Mouse (Mus musculus): ENCODE measurements around the gene Nrp1. TPM values are rescaled to one million over a fixed set of nuclear protein-coding genes. Genes with fewer than 3 reads are reported as not detected.

Nrp1 gene
- polyA plus RNA-seq, 1 experiment from 2014 or later = 52.5 TPM

DNA sequence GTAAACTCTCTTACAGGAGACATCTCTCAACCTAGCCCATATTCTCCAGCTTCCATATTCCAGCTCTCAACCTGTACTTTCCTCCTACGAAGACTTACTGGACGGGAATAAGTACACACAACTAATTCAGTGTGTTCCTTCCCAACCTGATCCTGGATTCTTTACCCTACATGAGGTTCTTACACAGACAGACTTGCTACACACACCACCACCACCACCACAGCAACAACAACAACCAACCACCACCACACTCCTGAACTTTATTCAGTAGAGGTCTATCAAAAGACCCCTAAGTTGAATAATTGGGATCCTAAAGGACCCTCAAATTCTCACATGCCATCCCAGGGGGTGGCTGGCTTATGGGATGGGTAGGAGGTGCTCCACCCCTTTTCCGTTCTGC is 135.4 kb downstream of the Nrp1 start:
- 90% methylated on average over 3 of the region's 3 CpGs for WGBS
- no peaks in the 10 kb centered on the region for H3K9me3 ChIP-seq
- no peak for ATAC-seq
- H3K4me2 ChIP-seq (replicated peaks) = no peak overlapping the region
- peaks cover 11% of the 10 kb centered on the region for H3K36me3 ChIP-seq
- no peak overlapping the region for H3K27ac ChIP-seq
- H3K4me3 ChIP-seq (replicated peaks) = no peak overlapping the region
- no peak overlapping the region for H3K9ac ChIP-seq (replicated peaks)
- H3K27me3 ChIP-seq = no peaks in the 10 kb centered on the region
- no peaks in the 10 kb centered on the region for H3K4me1 ChIP-seq (replicated peaks)

DNA sequence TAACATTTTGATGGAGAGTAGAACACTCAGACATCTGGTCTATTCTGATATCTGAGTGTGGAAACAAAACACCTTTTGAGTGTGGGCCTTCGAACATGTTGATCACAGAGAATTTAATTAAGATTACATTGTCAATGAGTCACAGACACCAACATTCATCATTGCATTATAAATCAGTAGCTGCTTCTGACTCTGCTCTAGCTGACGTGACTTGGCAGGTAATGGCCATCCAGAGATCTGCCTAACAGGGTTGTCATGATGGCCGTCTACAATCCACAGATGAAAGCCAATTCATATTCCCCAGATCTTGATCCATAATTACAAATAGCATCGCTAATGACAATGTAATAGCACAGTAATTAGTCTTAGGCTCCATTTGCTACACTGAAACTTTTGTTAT is 140.4 kb downstream of the Nrp1 start:
- WGBS = 91% methylated on average over 4 of the region's 4 CpGs
- H3K9ac ChIP-seq (replicated peaks) = no peak overlapping the region
- H3K4me3 ChIP-seq (replicated peaks) = no peak overlapping the region
- H3K27ac ChIP-seq = no peak overlapping the region
- H3K4me1 ChIP-seq (replicated peaks) = no peaks in the 10 kb centered on the region
- H3K9me3 ChIP-seq = no peaks in the 10 kb centered on the region
- peaks cover 26% of the 10 kb centered on the region for H3K36me3 ChIP-seq
- H3K4me2 ChIP-seq (replicated peaks) = no peak overlapping the region
- ATAC-seq = no peak
- no peaks in the 10 kb centered on the region for H3K27me3 ChIP-seq

DNA sequence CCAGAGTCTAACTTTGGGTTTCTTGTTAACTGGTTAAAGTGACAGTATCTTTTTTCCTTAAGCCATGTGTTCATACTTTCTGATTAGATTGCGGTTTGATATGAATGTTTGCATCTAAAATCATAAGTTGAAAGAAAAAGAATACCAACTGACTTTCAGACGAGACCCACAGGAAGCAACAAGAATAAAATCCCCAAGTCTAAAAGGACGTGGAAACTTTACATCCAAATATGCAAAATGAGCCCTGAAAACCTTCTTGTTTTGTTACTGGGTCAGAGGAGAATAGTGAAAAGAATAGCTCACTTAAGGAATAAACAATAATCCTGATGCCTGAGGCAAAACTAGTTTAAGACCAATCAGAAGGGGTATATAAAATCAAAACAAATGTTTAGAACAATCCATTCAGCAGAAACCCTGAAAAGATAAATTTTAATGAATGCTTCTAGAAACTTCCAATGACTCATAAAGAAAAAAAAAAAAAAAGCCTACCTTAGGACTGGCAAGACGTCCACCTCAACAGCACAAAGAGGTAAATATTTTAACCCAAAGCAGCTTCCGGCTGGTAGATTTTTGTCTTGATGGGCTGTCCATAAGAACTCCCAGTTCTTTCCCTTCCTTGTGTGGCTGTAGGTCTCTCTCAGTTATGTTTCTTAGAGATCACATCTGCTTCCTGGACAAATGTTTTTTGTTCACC is 145.9 kb downstream of the Nrp1 start:
- Histone ChIP-seq H3K9me3 (no peaks in the 10 kb centered on the region), H3K27ac (no peak overlapping the region), H3K4me2 (replicated peaks) (no peak overlapping the region), H3K4me3 (replicated peaks) (no peak overlapping the region), H3K4me1 (replicated peaks) (no peaks in the 10 kb centered on the region), H3K27me3 (no peaks in the 10 kb centered on the region), H3K9ac (replicated peaks) (no peak overlapping the region), H3K36me3 (peaks cover 19% of the 10 kb centered on the region; the same call in 1 of the 2 replicates)
- WGBS = 79% methylated on average over 5 of the region's 5 CpGs
- ATAC-seq = no peak

DNA sequence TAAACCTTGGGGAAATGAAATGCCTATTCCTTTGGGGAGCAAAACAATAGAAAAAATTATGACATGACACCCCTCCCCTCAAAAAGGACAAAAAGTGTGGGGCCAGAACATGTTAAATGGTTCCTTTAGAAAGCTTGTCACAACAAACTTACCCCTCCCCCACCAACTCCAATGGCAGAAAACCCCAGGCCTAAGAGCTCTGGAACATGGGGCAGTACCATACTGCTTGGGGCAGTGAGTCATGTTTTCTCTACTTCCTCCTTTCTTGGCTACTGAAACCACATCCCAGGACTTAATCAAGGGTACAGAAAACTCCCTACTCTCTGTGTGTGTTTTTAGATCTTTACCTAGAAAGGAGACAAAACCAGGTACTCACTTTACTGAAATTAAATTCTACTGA is 147.5 kb downstream of the Nrp1 start:
- Histone ChIP-seq H3K27ac (no peak overlapping the region), H3K27me3 (no peaks in the 10 kb centered on the region), H3K4me1 (replicated peaks) (no peaks in the 10 kb centered on the region), H3K9me3 (no peaks in the 10 kb centered on the region), H3K4me2 (replicated peaks) (no peak overlapping the region), H3K36me3 (peaks cover 16% of the 10 kb centered on the region; the same call in 1 of the 2 replicates), H3K4me3 (replicated peaks) (no peak overlapping the region), H3K9ac (replicated peaks) (no peak overlapping the region)
- ATAC-seq = no peak

DNA sequence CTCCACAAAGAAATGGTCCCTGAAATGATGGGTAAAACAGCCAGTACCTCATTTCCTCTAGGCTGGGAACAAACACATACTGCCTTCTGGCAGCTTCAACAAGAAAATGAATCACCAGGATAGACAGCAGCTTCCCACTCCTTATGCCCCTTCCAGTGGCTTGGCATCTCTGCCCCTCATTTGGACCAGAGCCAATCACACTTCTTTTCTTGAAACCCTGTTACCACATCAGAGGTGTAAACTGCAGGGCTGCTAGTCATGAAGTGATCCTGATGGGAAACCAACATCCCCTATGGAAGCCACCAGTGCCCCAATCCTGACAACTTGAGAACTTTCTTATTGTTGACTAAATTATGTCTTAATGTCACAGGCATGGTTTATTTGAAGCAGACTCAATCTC is 150.3 kb downstream of the Nrp1 start:
- Histone ChIP-seq H3K4me1 (replicated peaks) (no peaks in the 10 kb centered on the region), H3K27ac (no peak overlapping the region), H3K36me3 (no peaks in the 10 kb centered on the region), H3K27me3 (no peaks in the 10 kb centered on the region), H3K4me3 (replicated peaks) (no peak overlapping the region), H3K9me3 (no peaks in the 10 kb centered on the region), H3K4me2 (replicated peaks) (no peak overlapping the region), H3K9ac (replicated peaks) (no peak overlapping the region)
- ATAC-seq = no peak

DNA sequence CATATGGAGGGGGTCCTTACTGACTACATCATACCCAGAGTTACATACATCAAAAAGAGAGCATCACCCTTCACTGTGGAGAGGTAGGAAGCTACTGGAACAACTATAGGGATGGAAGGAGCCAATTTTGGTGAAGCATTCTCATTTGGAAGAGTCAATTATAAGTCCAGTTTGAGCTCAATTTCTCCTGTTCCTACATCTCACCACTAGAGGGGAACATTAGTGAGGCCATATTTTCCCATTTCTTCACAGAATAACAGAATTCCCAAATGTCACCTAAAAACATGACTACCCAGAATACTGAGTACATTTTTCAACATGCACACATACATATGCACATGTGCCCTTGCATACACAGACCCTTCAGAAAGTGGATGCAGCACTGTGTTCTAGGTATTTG is 152.6 kb downstream of the Nrp1 start:
- Histone ChIP-seq H3K4me3 (replicated peaks) (no peak overlapping the region), H3K9me3 (no peaks in the 10 kb centered on the region), H3K27me3 (no peaks in the 10 kb centered on the region), H3K27ac (no peak overlapping the region), H3K9ac (replicated peaks) (no peak overlapping the region), H3K4me2 (replicated peaks) (no peak overlapping the region), H3K4me1 (replicated peaks) (no peaks in the 10 kb centered on the region), H3K36me3 (no peaks in the 10 kb centered on the region)
- no peak for ATAC-seq

DNA sequence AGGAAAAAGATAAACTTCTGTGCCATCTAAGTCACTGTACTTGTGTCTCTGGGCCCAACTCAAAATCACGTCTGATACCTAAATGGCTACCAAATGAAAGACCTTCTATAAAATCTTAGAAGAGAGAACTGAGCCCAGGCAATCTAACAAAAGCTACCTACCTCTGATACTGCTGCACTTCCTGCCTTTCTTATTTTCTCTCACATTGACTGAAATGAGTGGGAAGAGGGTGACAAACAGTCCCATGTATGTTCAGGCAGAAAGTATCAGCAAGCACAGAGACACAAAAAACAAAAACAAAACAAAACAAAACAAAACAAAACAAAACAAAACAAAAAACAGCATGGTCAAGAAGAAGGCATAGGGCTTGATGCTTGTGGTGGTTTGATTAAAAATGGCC is 153.3 kb downstream of the Nrp1 start:
- WGBS = 85% methylated on average over 1 of the region's 1 CpGs
- H3K4me3 ChIP-seq (replicated peaks) = no peak overlapping the region
- no peak overlapping the region for H3K27ac ChIP-seq
- H3K36me3 ChIP-seq = no peaks in the 10 kb centered on the region
- ATAC-seq = no peak
- no peak overlapping the region for H3K4me2 ChIP-seq (replicated peaks)
- no peaks in the 10 kb centered on the region for H3K4me1 ChIP-seq (replicated peaks)
- H3K9me3 ChIP-seq = no peaks in the 10 kb centered on the region
- H3K9ac ChIP-seq (replicated peaks) = no peak overlapping the region
- no peaks in the 10 kb centered on the region for H3K27me3 ChIP-seq

DNA sequence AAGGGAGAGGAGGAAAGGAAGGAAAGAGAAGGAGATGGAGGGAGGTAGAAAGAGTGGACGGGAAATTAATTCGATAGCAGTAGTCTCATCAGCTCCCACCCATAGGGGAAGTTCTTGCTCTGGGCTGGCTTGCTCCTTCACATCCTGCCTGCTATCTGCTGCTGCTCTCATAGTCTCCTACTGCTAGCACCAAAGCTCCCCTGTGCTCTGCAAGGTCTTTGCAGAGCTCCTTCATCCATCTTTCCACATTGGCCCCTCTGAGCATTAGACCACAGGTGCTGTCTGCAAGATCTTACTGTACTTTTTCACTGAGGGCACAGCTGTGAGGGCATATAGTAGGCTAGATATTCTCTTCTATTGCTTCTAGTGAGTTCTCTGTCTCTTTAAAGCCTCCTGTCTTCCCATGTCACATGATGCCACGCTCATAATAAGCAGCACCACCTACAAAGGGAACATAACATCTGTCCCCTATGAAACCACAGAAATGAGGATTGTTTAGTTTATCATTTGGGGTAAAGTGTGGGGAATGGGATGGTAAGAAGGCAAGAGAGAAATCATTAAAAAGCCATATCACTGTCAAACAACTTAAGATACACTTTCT is 158.5 kb downstream of the Nrp1 start:
- Histone ChIP-seq H3K27ac (no peak overlapping the region), H3K4me2 (replicated peaks) (no peak overlapping the region), H3K4me1 (replicated peaks) (peaks cover 9% of the 10 kb centered on the region; the same call in 1 of the 2 replicates), H3K9ac (replicated peaks) (no peak overlapping the region), H3K27me3 (no peaks in the 10 kb centered on the region), H3K9me3 (no peaks in the 10 kb centered on the region), H3K4me3 (replicated peaks) (no peak overlapping the region), H3K36me3 (no peaks in the 10 kb centered on the region)
- no peak for ATAC-seq
- 90% methylated on average over 3 of the region's 3 CpGs for WGBS

DNA sequence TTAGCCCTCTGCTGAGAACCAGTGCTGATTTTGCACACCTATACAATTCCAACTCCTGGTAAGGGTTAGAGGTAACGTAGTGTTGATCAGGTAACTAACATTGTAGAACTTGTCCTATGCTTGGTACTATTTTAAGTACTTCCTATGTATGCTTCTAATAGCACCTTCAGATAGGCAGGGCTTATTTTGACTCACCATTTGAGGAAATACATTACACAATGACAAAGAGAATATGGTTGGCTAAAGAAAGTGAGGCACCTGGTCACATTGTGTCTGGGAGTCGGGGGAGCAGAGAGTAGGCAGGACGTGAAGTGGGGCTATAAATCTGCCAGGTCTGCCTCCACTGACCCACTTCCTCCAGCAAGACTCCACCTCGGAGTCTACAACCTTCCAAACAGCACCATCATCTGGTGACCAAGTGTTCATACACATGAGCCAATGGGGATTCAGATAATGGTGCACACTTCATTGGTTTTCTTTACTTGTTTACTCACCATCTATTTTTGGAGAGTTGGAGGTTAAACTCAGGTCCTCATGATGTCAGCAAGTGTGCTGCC is 159.2 kb downstream of the Nrp1 start:
- H3K9ac ChIP-seq (replicated peaks) = no peak overlapping the region
- WGBS = 82% methylated on average over 4 of the region's 4 CpGs
- H3K9me3 ChIP-seq = no peaks in the 10 kb centered on the region
- peaks cover 9% of the 10 kb centered on the region; the same call in 1 of the 2 replicates for H3K4me1 ChIP-seq (replicated peaks)
- H3K36me3 ChIP-seq = no peaks in the 10 kb centered on the region
- no peak overlapping the region for H3K4me3 ChIP-seq (replicated peaks)
- H3K27me3 ChIP-seq = no peaks in the 10 kb centered on the region
- ATAC-seq = no peak
- no peak overlapping the region for H3K27ac ChIP-seq
- no peak overlapping the region for H3K4me2 ChIP-seq (replicated peaks)

DNA sequence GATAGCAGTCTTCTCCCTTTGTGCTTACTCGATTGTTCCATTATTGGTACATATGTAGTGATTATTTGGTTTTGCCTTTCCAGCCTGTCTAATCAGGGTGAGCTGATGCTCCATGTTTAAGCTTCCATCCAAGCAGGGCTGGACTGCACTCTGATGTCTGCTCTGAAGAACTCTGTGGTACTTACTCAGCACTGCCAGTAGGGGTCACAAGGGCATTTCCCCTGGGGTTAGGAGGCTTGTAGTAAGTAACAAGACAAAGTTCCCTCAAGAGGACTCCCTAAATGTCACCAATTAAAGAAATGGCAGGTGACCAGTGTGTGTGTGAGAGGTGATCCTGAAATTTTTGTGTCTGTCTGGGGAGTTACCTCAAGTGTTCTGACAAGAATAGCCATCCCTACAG is 161.0 kb downstream of the Nrp1 start:
- Histone ChIP-seq H3K27me3 (no peaks in the 10 kb centered on the region), H3K4me3 (replicated peaks) (no peak overlapping the region), H3K9me3 (no peaks in the 10 kb centered on the region), H3K4me1 (replicated peaks) (peaks cover 9% of the 10 kb centered on the region; the same call in 1 of the 2 replicates), H3K27ac (no peak overlapping the region), H3K9ac (replicated peaks) (no peak overlapping the region), H3K4me2 (replicated peaks) (no peak overlapping the region), H3K36me3 (no peaks in the 10 kb centered on the region)
- 74% methylated on average over 1 of the region's 1 CpGs for WGBS
- ATAC-seq = no peak

DNA sequence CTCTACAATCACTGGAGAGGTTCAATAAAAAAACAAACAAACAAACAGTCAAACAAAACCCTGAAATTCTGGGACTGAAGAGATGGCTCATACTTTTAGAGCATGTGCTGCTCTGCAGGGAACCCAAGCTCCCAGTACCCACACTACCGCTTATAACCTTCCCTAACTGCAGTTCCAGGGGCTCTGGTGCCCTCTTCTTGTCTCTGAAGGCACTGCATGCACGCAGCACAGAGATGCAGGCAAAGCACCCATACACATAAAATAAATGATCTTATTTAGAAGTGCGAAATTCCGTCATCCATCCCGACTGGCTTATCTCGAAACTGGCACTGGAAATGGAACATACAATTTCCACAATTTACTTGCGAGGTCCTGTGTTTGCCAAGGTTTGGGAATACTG is 165.4 kb downstream of the Nrp1 start:
- no peak overlapping the region for H3K4me2 ChIP-seq (replicated peaks)
- no peak overlapping the region for H3K27ac ChIP-seq
- no peak for ATAC-seq
- no peak overlapping the region for H3K4me3 ChIP-seq (replicated peaks)
- H3K9me3 ChIP-seq = no peaks in the 10 kb centered on the region
- 69% methylated on average over 7 of the region's 7 CpGs for WGBS
- H3K9ac ChIP-seq (replicated peaks) = no peak overlapping the region
- no peaks in the 10 kb centered on the region for H3K36me3 ChIP-seq
- H3K4me1 ChIP-seq (replicated peaks) = peaks cover 17% of the 10 kb centered on the region
- H3K27me3 ChIP-seq = no peaks in the 10 kb centered on the region; the same call in 1 of the 2 replicates

DNA sequence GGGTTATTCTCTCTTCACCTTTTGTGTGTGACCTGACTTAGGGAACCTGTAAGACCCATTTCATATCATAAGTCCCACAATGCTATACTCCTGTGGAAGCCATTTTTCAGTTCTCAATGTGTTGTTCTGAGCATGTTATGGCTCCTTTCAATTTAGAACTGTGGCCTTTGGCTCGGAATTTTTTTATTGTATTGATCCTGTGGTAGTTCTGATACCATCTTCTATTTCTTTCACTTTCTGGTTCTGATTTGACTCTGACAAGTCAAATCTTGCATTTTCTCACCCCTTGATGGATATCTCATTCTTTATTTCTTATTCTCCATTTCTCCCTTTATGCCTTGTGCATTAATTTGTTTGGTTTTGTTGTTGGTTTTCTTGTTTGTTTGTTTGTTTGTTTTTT is 167.5 kb downstream of the Nrp1 start:
- WGBS = 70% methylated on average over 1 of the region's 1 CpGs
- no peak for ATAC-seq
- H3K9me3 ChIP-seq = no peaks in the 10 kb centered on the region

More for the DNA sequence above, 167.5 kb downstream of the Nrp1 start:
- Histone ChIP-seq H3K4me1 (replicated peaks) (peaks cover 23% of the 10 kb centered on the region), H3K9ac (replicated peaks) (no peak overlapping the region), H3K27ac (no peak overlapping the region), H3K27me3 (peaks cover 8% of the 10 kb centered on the region; the same call in 1 of the 2 replicates), H3K36me3 (no peaks in the 10 kb centered on the region), H3K4me2 (replicated peaks) (no peak overlapping the region), H3K4me3 (replicated peaks) (no peak overlapping the region)

Measured in midbrain, embryonic 13.5 days (tissue).